23 mouse cellular contexts compared by ENCODE assay signal in genomic region chr9:114818918-114819317, GRCm38 (mm10). TPM values are rescaled to one million over a fixed set of nuclear protein-coding genes. Genes with fewer than 3 reads are reported as not detected.
A peak's percentile ranks its signal among the peaks of the same experiment; 100 is the strongest.
DNase-seq lines count a peak whose midpoint lies in the region; TF ChIP-seq lines count a peak whose summit lies in the region.
"Had no signal": no experiment of that assay in that cellular context is flagged by ENCODE, and none has a peak within 500 bp of the region (broad histone marks: within the 10 kb centered on the region; RNA-seq: fewer than 3 reads in every experiment).

No protein-coding gene starts in this region.

- H3K4me3 ChIP-seq in liver, adult 2 months (ENCODE audit: insufficient read depth, low read depth, low read length) = no peak overlapping the region
- H3K4me3 ChIP-seq: embryonic facial prominence, embryonic 15.5 days; erythroblast, embryonic 14.5 days; forebrain, embryonic 10.5 days; gastrocnemius, adult 2 months; hindbrain, embryonic 12.5 days had no signal

- intact Hi-C loops in heart, postnatal 25 days (cut with DNase I) = no loop called here

- peaks cover 31% of the 10 kb centered on the region; the same call in 1 of the 2 replicates for H3K79me2 ChIP-seq in liver, adult 2 months (ENCODE audit: control insufficient read depth, insufficient read depth, low read length)

- no peaks in the 10 kb centered on the region for H3K36me3 ChIP-seq in liver, adult 2 months (ENCODE audit: control insufficient read depth, insufficient read depth, low read length)
- H3K36me3 ChIP-seq: embryonic facial prominence, embryonic 15.5 days; forebrain, embryonic 10.5 days; G1E; hindbrain, embryonic 12.5 days had no signal

- peaks cover 31% of the 10 kb centered on the region for H3K4me1 ChIP-seq in liver, adult 2 months (ENCODE audit: control insufficient read depth, insufficient read depth, low read length)
- H3K4me1 ChIP-seq: embryonic facial prominence, embryonic 15.5 days; forebrain, embryonic 10.5 days; hindbrain, embryonic 12.5 days had no signal

- no peak for TF ChIP-seq CTCF in liver, adult 2 months (IDR thresholded peaks at IDR 0.05; ENCODE audit: low read depth, low read length)

- TF ChIP-seq POLR2A in liver, adult 2 months (IDR thresholded peaks at IDR 0.05; ENCODE audit: extremely low read depth, insufficient read depth, low read length) = no peak

- WGBS in liver, adult 2 months = 40% methylated on average over 3 of the region's 3 CpGs

- DNase-seq in heart, adult 11 months = peak; percentile 96
- no peak for DNase-seq in heart, postnatal 25 days (ENCODE audit: low spot score)
- peak; percentile 93 for DNase-seq in liver, adult 2 months (ENCODE audit: extremely low read depth, low read depth, low spot score)
- DNase-seq in liver = no peak
- DNase-seq in lung, postnatal 36 days = peak; percentile 55
- DNase-seq in lung, postnatal 10 days = no peak
- no peak for DNase-seq in kidney, postnatal 25 days
- no peak for DNase-seq in adipocyte (ENCODE audit: low spot score)
- DNase-seq: adrenal gland, postnatal 10 days; B cell, adult 2 months; cerebellum, adult 11 months; cerebellum, adult 8-10 months; cerebellum, postnatal 14 days; embryo, embryonic 11 days; gastrocnemius, adult 2 months; gastrocnemius, postnatal 25 days had no signal

- peak overlapping the region; percentile 94 for H3K27ac ChIP-seq in liver, adult 2 months (replicated peaks; ENCODE audit: insufficient read depth, low read depth, low read length)
- H3K27ac ChIP-seq: embryonic facial prominence, embryonic 15.5 days; forebrain, embryonic 10.5 days; gastrocnemius, adult 2 months; hindbrain, embryonic 12.5 days had no signal

- no peaks in the 10 kb centered on the region for H3K27me3 ChIP-seq in liver, adult 2 months (ENCODE audit: control insufficient read depth, insufficient read depth, low read length)
- H3K27me3 ChIP-seq: embryonic facial prominence, embryonic 15.5 days; hindbrain, embryonic 12.5 days had no signal

- no peak overlapping the region for H3K9ac ChIP-seq in liver, adult 2 months (ENCODE audit: low read depth, low read length)
- H3K9ac ChIP-seq: embryonic facial prominence, embryonic 15.5 days; hindbrain, embryonic 12.5 days had no signal

RNA-seq across cellular contexts. Expression of gene Cmtm8, which starts 25.0 kb away (rescaled TPM):
- total RNA-seq in heart, postnatal 25 days (2021) = 10 to 100 TPM in 1 of 2 experiments, 1 to 10 TPM in 1; 9.9 to 10.1 TPM
- total RNA-seq in liver, adult 2 months (2014; rRNA removed) = 77.3 and 102 TPM in 2 replicates
- polyA plus RNA-seq in liver, adult 2 months (2012; rRNA removed) = 180 and 217 TPM in 2 replicates
- polyA plus RNA-seq: CD4-positive, CD25-positive, alpha-beta regulatory T cell, adult 4 months; G1E; inflammation-experienced regulatory T-cells, adult 6 months had no signal

RNA-seq across cellular contexts. Expression of gene Cmtm7, which starts 37.3 kb away (rescaled TPM):
- total RNA-seq in heart, postnatal 25 days (2021) = 10 to 100 TPM; 14.0 to 14.1 TPM
- 5.3 and 6.2 TPM in 2 replicates for total RNA-seq in liver, adult 2 months (2014; rRNA removed)
- polyA plus RNA-seq in liver, adult 2 months (2012; rRNA removed) = 10.5 and 17.3 TPM in 2 replicates

Comparison
In these comparisons a context has a peak if more than half of its experiments do, and no peak if none do; other contexts are left out.
1. DNase-seq: peak in heart, adult 11 months (single experiment), liver, adult 2 months (single experiment) and lung, postnatal 36 days (single experiment); none in heart, postnatal 25 days (single experiment), liver (single experiment), lung, postnatal 10 days (single experiment), kidney, postnatal 25 days (0 of 2) and adipocyte (single experiment).